Mouse (Mus musculus) cerebral cortex, adult 2 months (tissue): Measurements from ENCODE around the gene Wbp2nl.

ENCODE experiments used
- WGBS: fragments of 180-500 bp; shearing (Covaris S2); methylation state at CpG from one replicate; pipeline ENCODE4 v1.1.7; 2018; 5-methylcytosine and 5-hydroxymethylcytosine counted together

Wbp2nl gene

DNA sequence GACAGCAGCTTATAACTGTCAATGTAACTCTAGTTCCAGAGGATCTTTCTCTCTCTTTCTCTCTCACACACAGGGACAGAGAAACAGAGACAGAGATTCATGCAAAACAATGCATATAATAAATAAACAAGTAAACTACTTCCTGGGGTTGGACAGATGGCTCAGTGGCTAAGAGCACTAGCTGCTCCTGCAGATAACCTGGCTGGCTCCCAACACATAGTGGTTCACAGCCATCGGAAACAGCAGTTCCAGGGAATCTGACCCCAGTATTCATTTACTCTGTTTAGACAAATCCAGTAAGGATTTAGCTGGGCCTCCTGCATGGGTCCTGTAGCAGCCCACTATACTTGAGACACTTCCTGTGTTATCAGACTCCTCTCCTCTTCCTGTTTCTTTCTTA, 20.9 kb downstream of the Wbp2nl start:
- WGBS = 56% methylated on average over 1 of the region's 1 CpGs

DNA sequence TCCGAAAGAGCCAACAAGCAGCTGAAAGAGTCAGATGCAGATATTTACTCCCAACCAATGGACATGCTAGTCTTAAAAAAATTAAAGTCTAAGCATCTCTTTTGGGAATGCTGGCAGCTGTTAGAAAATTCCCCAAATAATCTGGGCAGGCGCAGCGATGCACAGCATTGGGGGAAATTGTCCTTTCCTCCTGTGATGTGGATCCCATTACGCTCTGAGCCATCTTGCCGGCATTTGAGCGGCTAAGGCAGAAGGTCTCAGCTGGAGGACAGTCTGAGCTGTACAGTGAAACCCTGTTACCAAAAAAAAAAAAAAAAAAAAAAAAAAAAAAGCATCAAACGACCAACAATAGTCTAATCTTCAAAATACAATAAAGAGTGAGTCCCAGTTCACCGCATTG, 23.4 kb downstream of the Wbp2nl start:
- WGBS = 72% methylated on average over 8 of the region's 8 CpGs

DNA sequence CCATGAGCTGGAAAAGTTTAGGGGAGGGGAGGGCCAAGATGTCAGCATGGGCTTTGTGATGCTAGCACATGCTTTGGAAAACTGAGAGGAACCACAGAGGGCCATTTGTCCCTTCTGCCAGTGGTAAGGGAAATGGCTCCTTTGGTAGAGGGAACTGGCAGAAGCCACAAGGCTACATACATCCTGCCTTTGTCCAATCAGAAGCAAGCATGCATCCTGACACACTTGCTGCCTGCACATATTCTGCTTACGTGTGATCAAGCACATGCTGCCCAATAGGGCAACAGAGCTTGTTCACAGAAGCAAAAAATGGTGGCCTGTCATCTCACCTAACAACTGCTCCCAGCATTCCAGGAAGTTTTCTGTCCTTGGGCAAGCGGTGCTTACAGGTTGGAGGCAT, 26.6 kb downstream of the Wbp2nl start:
- WGBS = 78% methylated on average over 2 of the region's 2 CpGs

DNA sequence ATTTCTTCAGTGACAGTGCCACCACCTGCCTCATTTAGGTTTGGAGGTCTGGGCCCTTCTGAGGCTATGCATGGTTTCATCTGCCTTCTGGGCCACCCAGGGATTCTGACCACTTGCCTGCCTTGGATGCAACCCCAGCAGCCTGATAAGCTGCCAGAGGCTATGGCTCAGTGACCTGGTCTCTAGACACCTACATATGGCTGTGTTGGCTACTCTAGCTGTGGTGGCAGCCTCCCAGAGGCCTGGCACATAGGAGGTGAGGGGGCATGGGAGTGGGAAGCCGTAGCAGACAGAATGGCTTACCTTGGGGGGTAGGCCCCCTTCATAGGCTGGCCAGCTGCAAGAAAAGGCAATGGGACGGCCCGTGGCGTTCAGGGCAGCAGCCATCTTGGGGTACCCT, 36.4 kb downstream of the Wbp2nl start:
- WGBS = 99% methylated on average over 4 of the region's 4 CpGs

DNA sequence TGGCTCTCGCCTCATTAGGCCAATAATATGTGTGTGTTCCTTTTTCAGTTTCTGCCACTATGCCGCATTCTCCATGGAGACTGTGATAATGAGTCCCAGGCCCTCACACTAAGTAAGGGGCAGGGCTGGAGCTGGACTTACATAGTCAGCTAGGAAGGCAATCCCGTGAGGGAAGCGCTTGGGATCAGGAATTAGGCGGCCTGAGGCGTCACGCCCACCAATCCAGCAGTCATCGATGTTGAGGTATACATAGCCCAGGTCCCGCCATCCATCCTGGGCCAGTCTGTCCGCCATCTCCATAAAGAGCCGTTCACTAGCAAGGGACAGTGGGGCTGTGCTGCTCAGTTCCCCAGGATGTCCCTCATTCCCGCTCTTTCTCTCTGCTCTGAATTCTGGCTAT, 37.9 kb downstream of the Wbp2nl start:
- 85% methylated on average over 12 of the region's 12 CpGs for WGBS

DNA sequence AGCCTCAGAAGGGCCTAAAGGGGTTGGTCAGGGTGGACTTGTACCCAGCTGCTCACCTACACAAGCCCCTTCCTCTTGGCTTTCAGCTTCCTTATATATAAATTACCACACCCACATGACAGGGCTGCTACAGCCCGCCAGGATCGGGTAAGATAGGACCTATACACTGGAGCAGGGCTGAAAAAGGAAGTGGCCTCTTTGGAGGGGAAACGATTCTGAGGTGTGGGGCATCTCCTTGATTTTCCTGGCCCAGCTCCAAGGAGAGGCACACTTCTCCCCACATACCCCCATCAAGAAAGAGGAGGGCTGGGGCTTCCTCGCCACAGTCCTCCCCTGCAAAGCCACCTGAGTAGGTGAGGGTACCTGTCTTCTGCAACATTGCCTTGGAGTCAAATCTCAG, 39.1 kb downstream of the Wbp2nl start:
- 24% methylated on average over 4 of the region's 4 CpGs for WGBS

DNA sequence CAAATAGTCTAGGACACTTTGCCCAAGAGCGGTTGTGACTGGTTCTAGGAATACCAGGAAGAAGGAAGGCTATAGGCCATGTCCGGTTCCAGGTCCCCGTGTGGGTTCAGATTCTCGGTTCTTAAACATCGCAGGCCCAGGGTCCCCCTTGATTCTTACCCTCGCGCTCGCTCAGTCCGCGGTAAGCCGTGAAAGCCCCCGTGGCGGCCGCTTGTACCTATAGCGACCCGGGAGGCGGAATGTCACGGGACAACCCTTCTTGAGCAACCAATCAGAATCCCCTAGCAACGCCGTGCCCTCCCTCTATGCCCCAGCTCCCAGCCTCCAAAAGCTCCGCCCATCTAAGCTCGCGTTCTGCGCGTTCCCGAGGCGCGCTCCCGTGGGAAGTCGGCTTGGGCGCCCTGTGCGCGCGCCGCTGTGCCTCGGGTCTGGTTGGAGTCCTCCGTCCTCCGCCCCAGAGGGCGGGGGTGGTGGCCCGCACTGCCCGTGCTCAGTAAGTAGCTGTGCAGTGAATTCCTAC, 39.9 kb downstream of the Wbp2nl start, which contains the start of the genes Naga, Pheta2 and Smdt1:
Naga (minus strand) TSS at position 333 of the 520 bp plus-strand sequence.
Pheta2 (plus strand) TSS at position 350 of the 520 bp plus-strand sequence.
Smdt1 (plus strand) TSS at position 367 of the 520 bp plus-strand sequence.
- WGBS = under 1% methylated on average over 41 of the region's 41 CpGs

DNA sequence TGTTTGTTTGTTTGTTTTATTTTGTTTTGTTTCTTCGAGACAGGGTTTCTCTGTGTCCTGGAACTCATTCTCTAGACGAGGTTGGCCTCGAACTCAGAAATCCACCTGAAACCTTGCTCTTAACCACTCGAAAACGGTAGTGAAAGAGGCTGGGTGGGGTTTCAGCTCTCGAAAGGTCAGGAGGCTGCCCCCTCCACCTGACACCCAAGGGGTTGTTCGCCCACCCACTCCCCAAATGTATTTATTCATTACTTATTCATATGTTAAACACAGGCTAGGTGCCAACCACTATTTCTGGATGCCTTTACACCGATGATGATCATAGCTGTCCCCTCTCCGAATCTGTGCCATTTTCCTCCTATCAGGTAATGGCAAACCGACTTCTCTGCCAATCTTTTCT, 40.4 kb downstream of the Wbp2nl start:
- 47% methylated on average over 10 of the region's 10 CpGs for WGBS

DNA sequence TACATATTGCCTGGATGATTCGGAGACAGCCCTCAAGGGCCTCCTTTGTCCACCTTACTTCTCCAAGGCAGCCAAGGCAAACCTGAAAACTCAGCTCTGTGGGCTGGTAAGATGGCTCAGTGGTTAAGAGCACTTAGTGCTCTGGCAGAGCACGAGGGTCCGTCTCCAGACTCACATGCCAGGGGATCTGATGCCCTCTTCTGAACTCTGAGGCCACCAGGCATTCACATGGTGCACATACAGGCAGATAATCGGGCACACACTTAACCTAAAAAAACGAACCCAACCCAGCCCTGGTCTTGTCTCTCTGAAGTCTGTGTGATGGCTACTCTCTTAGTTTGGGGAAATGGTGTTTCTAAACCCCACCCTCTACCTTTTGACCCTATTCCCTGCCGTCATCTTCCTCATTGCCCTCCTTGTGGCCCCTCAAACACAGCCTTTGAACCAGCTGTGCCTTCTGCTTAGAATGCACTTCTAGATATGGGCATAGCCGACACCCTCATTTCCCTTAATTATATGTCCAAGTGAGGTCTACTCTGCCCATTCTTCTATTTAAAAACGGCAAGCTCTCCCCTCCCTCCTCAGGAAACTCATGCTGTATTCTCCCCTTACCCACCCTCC, 41.0 kb downstream of the Wbp2nl start:
- 86% methylated on average over 8 of the region's 8 CpGs for WGBS

DNA sequence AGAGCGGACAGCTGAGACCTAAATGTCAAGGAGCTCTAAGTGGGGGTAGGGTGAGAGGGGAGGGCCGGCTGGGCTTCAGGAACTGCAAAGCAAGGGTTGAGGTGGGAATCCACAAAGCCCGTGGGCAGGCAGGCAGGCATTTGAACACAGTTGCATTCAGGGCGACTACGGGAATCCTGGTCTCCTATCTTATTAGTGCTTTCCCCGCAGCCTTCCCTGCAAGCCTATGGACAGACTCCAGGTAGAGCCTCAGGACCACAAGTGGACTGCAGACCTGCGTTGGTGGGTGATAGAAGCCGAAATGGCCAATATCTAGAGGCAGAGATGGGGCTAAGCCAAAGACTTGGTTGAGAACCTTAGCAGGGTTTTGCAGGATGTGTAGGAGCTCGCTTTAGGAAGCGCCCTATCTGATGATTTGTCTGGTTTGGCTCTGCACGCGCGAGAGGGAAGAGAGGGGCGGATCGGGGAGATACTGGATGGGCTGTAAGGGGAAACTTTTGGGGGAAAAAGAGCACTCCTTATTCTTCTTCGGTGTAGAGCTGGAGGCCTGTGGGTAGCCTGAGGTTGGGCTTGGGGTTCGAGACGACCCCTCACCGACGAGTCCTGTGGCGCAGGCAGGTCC, 41.8 kb downstream of the Wbp2nl start:
- 59% methylated on average over 21 of the region's 21 CpGs for WGBS

DNA sequence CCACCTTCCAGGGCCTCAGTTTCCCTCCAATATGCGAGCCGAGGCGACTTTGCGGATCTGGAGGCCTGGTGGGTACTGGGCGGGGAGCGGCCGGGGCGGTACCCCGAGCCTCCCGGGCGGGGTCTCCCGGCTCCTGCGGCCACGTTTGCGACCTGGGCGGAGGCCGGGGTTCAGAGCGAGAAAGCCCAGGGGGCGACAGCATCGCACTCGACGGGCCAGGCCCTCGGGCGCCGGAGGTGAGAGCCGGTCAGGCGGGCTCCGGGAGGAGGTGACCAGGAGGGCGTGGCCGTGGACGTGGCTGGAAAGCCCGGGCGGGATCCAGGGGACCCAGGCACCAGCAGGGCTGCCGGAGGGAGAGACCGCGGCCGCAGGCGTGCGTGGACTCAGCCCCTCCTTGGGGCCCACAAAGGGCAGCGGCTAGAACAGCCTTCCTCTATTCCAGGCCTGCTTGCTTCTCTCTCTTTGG, 42.3 kb downstream of the Wbp2nl start:
- WGBS = 18% methylated on average over 38 of the region's 40 CpGs

DNA sequence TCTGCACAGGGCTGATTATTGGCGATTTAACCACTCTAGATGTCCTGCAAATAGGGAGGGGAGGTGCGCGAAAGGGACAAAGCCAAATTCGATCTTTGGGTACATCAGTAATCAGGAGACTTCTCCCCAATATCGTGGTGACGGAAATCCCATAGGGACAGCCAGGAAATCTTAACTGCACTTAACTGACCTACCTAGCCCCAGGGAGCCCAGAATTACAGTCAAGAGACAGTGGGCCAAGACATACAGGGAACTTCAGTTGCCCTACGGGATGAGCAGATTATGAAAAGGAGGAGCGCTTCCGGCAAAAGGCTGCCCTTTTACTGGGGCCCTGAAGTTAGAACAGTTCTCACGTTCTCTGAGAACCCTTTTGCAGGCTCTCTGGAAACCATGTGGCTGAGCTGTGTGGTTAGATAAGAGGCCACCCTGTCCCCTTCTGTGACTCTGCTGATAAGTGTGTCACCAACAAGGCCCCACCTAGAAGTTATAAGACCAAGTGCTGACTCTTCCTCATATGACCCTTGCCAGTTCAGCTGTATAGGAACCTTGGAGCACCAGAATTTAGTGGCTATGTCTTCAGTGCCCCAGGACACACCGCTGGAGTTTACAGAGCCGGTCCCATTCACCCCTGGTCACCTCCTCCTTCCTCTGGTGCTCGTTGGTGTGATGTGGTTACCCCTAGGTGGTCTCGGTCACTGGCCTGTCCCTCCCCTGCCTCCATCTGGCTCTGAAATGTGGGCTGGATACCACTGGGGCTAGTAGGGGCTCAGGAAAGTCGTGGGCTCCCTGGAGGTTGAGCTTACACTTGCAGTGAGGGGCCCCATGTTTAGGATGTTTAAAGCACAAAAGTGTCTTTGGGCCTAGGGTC, 43.2 kb downstream of the Wbp2nl start:
- WGBS = 83% methylated on average over 15 of the region's 15 CpGs

DNA sequence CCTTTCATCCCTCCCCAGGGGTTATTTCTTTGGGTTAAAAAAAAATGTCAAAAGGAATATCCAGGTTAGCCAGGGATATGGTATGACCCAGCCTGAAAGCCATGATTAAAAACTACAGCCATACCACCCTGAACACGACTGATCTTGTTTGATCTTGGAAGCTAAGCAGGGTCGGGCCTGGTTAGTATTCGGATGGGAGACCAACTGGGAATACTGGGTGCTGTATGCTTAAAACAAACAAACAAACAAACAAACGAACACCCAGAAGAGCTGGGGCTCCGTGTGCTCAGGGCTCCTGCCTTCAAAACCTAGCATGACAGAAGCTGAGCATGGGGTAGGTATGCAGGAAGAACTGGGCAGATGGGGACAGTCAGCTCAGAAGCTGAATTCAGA, 43.8 kb downstream of the Wbp2nl start:
- 82% methylated on average over 5 of the region's 5 CpGs for WGBS

DNA sequence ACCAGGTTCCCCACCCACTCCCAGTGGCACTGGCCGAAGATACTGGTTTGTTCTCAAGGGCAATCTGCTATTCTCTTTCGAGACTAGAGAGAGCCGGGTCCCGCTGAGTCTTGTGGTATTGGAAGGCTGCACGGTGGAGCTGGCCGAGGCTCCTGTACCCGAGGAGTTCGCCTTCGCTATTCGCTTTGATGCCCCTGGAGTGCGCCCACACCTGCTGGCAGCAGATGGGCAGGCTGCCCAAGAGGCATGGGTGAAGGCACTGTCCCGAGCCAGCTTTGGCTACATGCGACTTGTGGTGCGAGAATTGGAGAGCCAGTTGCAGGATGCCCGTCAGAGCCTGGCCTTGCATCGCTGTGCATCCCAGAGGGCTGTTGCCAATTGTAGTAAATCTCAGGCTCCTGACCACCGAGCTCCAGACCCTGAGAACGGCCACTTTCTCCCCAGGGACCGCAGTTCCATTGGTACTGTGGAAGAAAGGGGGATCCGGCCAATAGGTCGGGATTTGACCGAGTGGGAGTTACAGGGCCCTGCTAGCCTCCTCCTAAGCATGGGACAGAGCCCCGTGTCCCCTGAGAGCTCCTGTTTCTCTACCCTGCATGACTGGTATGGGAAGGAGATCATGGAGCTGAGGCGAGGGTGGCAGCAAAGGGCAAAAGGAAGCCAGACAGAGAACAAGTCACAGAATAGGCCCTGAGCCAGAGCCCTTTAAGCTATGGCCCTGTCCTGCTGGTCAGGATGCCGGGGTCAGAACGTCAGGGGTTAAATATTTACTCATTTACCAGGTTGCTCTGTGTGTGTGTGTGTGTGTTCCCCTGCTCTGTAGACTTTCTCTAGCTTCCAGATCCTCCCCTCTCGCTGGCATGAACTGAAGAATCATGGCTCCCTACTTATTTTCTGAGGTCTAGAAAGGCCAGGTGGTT, 44.9 kb downstream of the Wbp2nl start:
- 87% methylated on average over 27 of the region's 27 CpGs for WGBS

DNA sequence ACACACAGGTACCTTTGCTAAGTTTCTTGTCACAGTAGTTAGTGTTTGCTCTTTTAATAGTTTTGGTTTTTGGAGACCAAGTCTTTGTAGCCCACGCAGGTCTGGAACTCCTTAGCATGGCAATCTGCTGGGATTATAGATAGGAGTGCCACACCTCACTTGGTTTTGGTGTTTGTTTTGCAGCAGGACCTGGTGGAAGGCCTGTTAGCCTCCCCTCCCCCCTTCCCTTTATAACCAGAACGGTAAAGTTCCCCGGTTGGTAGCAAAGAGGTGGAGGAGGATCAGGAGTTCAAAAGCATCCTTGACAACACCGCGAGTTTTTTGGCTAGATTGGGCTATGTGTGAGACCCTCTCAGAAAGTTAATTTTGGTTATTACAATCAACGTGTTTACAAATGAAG, 46.2 kb downstream of the Wbp2nl start:
- 84% methylated on average over 6 of the region's 6 CpGs for WGBS

DNA sequence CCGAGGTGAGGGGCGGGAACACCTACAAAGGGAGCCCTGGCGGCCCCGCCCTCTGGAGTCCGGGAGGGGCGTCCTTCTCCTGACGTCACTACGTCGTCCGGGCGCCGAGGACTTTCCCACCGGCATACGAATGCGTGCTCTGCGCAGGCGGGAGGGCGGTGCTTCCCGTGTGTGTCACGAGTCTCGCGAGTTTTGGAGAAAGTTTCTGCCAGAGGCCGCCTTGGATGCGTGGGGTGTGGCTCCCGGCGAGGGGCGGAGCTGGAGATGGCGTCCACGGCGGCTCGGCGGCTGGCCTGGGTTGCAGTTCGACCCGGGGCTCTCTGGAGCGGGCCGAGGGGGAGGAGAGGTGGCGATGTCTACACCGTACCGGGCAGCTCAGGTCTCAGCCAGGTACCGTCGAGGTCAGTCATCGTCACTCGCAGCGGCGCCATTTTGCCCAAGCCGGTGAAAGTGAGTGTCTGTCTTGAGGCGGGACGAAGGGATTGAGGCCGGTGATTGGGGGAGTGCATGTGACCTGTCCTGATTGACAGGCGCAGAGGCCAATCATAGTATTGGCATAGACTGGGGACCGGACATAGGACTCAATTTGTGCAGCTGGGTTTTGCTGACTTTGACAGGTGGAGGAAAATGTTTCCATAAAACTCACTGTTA, 47.2 kb downstream of the Wbp2nl start:
- under 1% methylated on average over 51 of the region's 51 CpGs for WGBS

DNA sequence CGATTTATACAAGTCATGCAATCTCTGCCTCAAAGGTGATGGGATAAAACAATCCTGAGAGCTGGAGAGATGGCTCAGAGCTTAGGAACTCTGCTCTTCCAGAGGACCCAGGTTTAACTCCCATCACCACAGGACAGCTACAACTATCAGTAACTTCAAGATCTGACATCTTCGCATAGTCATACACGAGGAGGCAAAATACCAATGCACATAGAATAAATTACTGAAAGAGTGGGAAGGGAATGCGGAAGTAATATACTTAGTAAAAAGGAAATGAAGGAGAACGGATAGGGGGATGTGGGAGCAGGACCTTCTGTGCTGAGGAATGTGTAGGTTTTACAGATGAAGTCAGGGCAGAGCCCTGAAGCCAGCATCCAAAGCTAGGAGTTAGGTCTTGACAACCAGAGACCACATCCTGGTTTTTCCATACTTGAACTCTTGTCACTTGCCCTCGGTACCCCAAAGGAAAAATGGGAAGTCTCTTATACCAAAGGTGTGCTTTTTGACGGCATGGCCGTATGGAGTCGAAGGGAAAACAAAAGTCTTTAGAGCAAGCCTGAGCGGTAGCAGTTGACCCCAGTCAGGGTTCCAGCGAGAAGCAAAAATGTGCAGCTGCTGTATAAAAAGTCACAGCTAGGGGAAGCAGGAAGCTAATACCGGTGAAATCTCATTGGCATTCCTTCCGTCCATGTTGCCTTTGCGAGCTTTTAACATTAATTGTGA, 48.0 kb downstream of the Wbp2nl start:
- 31% methylated on average over 14 of the region's 14 CpGs for WGBS

DNA sequence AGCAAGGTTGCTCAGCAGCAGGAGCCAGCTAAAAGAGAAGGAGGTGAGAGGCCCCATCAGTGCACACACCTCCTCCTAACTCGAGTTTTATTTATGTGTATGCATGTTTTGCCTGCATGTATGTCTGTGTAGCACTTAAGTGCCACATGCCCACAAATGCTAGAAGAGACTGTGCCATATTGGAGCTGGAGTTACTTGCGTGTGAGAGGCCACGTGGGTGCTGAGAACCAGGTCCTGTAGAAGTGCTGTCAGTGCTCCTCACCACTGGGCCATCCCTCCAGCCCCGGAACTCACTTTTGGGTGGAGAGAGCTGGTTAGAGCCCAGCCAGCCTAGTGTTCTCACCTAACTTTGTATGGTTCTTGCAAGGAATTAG, 48.5 kb downstream of the Wbp2nl start:
- 70% methylated on average over 4 of the region's 4 CpGs for WGBS

DNA sequence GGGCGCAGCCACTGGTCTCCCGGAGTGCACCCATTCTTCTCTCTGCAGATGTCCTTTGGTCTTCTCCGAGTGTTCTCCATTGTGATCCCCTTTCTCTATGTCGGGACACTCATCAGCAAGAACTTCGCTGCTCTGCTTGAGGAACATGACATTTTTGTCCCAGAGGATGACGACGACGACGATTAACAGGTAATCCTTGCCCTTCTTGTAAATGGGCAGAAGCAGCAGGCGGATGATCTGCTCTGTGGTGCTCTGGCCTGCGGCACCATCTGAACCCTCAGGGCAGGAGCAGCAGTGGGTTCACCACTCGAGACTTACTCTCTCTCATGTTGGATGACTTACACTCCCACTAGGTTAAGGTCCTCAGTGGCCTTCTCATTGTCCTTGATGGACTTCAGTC, 49.1 kb downstream of the Wbp2nl start:
- 91% methylated on average over 12 of the region's 12 CpGs for WGBS
